Mouse (Mus musculus) spleen, adult 12 weeks (tissue): ENCODE data around the gene Xbp1.
A peak's percentile ranks its signal among the peaks of the same experiment; 100 is the strongest.
"Not testable (repeated sequence)": the region's sequence is repeated elsewhere in the genome, so short reads cannot be mapped to it uniquely, and the experiment has no call there.

Experiments used
- DNase-seq: peaks from one replicate; pipeline ENCODE4 v3.0.0; 2022; ENCODE audit warnings: low spot score

The Xbp1 gene

DNA sequence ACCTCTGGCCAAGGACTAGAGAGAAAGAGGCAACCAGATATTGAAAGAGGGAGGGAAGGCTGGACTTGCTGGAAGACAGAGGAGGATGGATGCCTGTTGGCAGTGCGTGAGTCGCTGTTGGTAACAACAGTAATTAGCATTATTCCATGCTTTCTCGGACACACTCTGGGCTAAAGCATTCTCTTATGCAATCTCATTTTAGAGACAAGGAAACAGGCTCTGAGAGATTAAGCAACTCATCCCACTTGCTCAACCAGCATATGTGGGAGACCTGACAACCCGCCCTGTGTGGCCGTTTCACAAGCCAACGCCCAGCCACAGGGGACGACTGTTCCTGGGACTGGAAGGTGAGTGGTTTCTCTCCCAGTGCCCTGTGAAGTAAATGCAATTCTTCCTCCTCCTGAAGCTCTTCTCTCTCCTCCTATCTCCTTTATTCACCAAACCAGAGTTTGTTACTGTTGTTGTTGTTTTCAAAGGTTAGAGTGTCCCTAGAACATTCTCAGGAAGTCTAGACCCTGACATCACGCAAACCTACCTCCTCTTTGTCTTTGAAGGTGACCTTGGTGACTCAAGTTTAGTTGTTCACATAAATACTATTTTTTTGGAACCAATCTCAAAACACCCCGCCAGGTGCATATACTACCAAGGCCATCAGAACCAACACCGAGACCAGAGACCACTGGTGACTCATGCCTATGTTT lies 18.0 kb upstream of the Xbp1 start:
- DNase-seq = no peak

DNA sequence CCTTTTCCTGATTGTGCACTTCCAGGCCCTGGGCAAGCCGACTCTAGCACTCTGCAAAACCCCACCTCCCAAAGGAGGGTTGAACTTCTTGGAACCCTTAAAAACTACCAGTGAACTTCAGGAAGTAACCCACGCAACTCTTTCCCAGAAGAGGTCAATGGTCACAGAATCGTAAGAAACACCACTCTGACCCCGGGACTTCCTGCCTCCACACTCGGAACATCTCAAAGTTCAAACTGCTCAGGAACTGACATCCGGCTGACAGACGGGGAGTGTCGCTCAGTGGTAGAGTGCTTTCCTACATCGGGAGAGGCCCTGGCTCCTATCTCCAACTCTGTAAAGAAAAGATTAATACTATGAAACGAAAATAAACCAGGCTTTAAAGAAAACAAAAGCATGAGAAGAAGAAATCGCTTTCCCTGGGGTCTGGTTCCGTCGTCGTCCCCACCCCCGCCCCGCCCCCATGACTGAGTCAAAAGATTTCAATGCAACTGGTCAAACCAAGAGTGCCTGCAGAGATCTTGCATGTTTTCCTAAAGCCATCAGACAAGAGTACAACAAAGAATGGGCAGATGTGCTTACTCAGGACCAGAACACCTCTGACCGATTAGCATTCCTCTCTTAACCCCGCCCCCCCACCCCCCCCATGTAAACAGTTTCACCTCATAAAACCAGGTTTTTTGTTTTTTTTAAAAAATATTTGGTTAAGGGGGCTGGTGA lies 14.4 kb upstream of the Xbp1 start:
- DNase-seq = no peak

DNA sequence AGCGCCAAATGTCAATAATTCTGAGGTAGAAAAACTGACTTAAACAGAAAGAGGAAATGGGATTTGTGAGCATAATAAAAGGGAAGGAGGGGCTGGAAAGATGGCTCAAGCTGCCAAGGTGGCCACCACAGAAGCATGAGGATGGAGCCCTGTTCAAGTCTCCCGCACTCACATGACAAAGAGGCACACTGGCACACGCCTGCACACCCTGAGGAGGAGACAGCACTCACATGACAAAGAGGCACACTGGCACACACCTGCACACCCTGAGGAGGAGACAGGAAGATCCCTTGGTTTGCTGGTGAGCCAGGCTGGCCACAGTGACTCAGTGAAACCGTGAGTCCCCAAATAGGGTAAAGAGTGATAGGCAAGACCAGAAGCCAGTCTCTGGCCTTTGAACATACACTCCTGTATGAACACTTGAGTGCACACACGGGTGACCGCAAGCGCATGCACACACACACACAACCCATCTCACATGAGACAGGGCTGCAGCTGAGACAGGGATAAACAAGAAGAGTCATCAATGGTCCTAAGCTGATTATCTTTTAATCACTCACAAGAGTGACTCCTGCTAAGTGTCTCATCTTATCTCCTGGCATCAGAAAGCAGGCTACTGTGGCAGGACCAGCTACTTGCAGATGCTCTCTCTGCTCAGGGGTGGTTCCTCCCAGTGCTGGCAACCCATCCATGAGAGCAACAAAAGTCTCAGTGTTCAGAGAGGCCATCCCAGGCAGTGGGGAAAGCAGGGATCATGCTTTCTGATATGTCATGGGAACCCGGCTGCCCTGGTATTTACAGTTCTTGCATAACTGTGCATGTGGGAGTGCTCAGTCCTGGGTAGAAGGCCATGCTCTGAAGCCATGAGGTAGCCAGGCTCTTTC lies 11.0 kb upstream of the Xbp1 start:
- no peak for DNase-seq

DNA sequence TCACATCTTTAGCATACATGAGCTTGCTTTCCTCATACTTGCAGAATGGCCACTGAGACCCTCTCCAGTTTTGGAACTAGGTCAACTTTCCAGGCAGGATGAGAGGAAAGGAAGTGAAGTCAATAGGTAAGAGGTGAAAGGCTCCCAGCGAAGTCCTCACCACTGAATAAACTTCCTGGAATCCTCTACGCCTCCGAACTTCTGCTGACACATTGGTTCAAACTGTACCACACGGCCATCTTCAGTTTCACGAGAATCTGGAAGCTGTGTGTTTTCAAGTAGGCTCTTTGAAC lies 10.4 kb upstream of the Xbp1 start:
- no peak for DNase-seq

DNA sequence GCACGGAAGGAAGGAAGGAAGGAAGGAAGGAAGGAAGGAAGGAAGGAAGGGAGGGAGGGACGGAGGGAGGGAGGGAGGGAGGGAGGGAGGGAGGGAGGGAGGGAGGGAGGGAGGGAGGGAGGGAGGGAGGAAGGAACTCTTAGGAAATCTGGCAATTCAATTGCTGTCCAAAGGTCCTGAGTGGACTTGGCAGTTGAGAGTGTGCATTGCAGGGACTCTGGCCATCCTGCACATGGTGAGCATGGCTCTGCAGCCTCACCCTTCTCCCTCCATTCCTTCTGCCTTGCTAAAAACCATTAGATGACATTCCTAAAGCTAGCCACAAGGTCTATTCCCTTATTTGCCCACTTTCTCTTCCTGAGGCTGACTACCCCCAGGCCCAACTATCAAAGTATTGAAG lies 9.8 kb upstream of the Xbp1 start:
- not testable (repeated sequence) for DNase-seq

DNA sequence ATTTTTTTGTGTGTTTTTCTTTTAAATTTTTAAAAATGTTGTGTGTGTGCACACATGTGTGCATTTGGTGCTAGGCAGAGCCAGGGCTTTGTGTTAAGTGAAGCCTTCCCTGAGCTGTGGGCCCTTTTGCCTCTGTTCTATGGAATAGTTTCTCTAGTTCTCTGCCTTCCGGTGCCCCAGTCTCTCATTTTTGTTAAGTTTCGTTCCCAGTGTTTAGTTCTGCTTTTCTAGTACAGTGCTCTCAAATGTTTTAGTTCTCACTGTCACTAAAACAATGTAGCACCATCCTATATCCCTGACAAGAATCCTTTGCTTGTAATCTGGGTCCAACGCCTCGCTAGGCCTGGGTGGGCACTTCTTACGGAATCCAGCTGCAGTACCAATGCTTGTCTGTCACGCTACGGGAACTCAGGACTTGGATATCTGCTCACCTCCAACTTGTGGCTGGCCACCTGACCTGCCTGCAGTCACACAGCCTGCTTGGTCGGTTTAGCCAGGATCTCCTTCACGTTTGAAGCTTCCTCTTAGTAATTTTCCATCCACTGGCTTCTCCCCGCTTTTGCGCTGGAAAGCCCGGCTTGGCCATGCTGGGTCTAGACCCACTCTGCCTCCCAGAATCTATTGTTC lies 8.2 kb upstream of the Xbp1 start:
- no peak for DNase-seq

DNA sequence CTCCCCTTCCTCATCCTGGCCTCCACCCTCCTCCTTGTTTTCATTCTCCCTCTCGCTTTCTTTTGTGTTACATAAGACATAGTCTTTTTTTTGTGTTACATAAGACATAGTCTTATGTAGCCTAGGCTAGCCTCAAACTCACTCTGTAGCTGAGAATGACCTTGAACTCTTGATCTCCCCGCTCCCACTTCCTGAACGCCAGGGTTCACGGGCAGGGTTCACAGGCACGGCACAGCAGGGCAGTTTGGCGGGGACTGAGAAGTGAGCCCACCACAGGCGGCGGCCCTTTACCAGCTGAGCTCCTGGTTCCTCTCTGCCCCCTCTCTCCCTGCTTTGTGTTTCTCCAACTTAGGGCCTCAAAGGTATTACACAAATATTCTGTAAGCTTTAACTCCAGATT lies 7.5 kb upstream of the Xbp1 start:
- no peak for DNase-seq

DNA sequence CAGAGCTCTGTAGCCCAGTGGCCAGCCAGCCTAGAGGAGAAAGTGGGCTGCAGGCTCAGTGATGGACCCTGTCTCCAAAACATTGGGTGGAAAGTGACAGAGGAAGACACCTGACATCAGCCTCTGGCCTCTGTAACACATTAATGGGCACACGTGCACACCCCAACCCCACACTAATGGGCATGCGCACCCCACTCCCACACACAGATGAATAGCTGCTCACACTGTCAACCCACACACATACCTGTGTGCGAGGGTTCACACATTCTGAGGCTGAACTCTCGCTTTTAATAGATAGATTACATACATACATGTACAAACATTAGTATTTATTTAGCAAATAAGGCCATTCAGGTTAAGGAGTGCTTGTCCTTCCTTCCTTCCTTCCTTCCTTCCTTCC lies 6.4 kb upstream of the Xbp1 start:
- no peak for DNase-seq

DNA sequence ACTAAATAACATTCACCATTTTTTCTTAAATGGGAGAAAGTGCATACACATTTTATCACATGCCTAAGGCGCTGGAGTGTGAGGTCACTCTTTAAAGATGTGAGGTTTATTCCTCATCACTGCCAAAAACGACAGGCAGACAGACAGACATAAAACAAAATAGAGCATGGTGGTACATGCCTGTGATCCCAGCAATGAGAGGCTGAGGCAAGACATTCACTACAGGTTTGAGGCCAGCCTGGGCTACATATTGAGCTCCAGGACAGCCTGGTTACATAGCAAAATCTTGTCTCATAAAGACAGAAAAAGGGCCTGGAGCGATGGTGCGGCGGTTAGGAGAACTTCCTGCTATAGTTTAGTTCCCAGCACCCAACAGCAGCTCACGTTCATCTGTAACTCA lies 5.3 kb upstream of the Xbp1 start:
- no peak for DNase-seq

DNA sequence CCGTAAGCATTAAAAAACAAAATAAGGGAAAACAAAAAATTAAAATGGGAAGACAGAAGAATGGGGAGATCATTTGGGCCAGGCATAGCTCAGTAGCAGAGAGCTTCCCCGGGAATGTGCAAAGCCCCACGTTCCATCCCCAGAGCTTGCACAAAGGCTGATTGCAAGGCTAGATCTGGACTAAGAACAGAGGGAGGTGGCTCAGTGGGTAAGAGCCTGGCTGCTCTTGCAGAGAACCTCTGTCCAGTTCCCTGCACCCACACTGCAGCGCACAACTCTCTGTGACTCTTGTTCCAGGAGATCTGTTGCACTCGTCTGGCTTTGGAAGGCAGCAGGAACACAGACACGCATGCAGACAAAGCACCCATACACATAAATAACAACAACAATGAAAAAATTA lies 4.8 kb upstream of the Xbp1 start:
- no peak for DNase-seq

DNA sequence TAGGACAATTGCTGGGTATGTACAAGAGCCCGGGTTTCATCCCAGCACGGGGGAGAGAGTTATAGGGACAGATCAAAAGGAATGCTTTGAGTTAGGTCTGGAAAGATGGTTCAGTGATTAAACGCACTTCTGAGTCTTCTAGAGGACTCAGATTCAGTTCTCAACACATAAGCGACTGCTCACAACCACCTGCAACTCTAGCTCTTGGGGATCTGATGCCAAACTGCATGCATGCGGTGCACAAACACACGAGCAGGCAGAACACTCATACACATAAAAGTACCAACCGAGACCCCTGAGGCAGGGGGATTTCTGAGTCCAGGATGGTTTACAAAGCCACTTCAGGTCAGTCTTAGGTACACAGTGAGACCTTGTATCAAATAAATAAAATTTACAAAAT lies 4.3 kb upstream of the Xbp1 start:
- no peak for DNase-seq

DNA sequence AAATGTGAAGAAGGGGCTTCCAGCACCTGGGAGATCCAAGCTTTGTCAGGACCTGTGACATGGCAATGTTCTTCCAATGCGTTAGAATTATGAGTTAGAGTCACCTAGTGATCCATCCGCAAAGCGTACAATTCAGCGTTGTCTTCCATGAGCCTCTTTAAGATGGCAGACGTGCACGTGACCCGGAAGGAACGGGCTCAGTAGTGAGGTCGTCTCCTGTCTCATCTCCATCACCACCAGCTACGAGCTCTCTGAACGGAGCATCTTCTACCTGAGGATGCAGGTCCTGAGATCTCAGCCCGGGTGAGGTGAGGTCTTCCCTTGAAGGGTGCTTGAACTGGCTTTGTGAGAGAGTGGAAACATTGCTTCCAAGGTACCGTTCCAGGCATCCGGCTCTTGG lies 3.8 kb upstream of the Xbp1 start:
- DNase-seq = no peak

DNA sequence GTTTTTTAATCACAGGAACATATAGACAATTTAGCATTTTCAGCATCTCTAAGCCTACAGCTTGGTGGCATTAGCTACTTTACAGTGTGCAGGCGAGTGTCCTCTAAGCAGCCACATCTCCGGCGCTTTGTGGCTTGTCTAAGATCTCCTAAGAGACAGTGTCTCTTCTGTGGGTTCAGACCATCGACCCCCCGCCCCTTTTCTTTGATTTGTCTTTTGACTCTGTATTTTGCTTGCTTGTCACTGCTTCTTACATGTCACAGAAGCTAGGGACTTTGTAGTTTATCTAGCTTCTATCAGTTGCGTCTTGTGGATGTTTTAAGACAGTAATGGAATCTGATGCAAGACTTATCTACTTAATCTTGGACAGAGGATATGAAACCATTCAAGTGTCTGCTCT lies 3.1 kb upstream of the Xbp1 start:
- DNase-seq = no peak

DNA sequence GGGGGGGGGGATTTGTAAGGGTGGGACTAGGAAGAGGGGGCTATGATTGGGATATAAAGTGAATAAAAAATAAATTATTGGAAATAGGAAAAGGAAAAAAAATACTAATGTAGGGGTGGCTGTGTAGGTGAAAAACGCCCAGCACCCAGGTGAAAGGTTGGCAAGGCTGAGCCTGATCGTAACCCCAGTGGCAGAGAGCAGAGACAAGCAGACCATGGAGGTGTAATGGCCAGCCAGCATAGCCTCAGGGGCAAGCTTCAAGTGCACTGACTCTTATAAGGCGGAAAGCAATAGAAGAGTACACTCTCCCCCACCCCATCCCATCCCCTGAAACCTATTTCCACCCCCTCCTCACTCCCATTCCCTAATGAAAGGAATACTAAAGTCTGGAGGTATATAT lies 778 bp upstream of the Xbp1 start:
- no peak for DNase-seq

DNA sequence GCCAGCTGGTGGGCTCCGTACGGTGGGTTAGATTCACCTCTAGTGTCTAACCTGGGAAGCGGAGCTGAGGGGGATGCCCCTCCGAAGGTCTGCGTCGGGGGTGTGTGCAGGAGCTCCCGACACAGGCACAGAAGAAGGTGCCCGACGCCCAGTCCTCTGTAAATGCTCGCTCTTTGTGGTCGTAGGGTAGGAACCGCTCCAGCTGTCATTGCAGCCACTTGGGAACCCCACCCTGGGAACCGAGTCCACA lies 732 bp downstream of the Xbp1 start:
- no peak for DNase-seq

DNA sequence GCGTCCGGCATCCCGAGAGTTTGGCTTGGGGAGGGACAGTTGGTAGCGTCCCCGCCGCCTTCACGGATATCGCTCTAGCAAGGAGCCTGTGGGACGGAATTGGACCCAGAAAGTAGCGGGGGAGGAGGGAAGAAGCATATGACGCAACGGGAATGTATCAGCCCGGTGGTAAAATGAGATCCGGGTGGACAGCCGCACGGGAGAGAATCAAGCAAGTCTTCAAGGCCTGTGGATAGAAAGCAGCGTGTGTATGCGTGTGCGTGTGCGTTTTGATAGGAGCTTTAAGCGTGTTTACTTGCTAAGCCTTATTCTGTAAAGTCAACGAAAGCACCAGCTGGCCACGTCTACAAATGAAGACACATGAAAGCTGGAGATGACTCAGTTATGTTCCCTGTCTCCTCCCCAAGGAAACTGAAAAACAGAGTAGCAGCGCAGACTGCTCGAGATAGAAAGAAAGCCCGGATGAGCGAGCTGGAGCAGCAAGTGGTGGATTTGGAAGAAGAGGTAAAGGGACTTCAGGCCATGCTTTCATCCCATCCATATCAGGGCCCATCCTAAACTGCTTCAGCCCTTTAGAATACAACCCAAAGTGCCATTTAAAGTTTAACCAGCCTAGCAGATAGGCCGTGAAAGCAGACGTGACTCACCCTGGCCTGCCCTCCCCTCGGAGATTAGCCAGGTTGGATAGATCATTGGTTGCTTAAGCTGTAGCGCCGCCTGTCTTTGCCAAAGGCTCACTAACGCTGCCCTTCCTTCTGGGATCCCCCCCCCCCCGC lies 1.2 kb downstream of the Xbp1 start:
- DNase-seq = peak; percentile 55

DNA sequence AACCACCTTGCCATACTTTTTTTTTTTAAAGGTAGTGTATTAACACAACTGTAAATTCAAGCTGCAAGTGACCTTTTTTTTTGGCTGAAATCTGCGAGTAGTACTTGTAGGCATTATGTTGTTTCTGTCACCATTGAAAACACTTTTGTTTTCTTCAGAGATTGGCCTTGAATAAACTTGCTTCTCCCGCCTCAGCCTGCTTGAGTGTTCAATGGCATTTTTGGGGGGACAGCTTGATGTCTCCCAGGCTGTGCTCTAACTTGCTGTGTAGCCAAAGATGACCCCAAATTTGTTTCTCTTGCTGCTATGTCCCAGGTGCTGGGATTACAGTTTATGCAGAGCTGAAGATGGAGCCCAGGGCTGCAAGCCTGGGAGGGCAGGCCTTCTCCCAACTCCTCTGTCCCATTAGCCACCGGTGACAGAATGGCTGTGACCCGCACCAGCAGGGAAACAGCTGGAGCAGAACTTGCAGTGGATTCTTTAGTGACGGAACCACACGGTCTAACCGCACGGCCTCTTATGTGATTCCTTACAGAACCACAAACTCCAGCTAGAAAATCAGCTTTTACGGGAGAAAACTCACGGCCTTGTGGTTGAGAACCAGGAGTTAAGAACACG lies 2.4 kb downstream of the Xbp1 start:
- no peak for DNase-seq

DNA sequence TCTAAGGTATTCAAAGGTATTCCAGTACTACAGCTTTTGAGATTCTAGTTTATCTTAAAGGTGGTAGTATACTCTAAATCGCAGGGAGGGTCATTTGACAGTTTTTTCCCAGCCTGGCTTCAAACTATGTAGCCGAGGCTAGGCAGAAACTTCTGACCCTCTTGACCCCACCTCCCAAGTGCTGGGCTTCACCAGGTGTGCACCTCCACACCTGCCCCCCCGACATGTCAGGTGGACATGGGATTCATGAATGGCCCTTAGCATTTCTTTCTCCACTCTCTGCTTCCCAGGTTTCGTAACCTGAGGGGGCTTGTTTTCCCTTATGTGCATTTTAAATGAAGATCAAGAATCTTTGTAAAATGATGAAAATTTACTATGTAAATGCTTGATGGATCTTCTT lies 5.0 kb downstream of the Xbp1 start:
- no peak for DNase-seq

DNA sequence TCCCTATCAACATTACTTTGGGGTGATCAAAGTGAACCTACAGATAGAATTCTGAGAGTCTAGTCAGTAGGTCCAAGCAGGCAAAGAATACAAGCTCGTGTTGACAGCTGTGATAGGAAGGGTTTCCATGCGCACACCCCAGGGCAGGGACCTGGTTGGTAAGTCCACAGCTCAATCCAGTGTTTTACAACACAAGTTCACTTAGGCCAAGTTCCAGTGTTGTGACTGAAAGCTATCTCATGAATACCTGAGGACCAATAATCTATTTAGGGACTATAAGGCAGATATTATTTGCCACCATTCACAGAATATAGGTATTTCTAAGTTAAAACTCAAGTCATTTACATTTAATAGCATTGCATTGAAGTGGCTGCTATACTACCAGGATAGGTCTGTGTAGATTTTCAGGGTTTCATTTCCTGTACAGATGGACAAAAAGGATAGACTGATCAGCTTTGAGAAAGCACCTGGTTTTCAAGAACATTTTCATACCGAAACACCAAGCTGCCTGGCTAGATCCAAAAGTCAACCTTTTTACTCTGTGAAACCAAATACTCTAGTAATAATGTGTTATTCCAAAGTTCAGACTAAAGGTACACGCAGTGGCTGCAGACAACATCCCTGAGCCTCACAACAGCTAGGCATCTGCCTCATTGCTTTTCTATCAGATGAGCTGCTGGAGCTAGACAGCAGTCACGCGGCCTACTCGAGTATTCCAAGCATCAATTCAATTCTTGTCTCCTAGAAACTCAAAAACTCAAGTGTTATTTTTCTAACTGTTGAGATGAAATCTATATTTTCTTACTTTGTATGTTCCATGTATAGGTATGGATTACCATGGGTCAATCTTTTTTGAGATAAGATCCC lies 6.3 kb downstream of the Xbp1 start:
- no peak for DNase-seq

DNA sequence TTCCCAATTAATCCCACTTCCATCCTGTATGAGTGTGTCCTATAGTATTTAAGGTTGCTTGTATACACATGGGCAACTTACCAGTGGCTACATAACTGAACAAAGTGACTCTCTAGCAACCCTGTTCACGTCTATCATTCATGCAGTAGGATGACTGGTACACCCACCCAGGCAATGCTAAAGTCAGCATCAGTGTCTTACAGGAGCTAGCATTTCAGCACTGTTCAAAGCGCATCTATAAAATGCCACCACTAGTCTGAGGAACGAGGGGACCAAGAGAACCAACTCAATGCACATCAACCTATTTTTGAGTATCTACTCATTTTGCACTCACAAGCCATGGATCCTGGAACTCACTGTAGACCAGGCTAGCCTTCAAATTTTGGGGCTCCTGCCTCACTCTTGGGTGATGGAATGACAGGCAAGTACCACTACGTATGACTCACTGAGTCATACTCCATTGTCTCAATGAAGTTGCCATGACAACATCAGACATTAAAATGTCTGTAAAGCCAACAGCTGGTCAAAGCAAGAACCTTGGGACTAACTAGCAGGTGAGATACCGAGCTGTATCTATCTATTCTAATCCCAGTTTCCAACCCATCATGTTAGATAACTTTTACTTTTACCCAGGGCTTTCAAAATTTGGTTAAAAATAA lies 7.5 kb downstream of the Xbp1 start:
- no peak for DNase-seq
